Mouse (Mus musculus) retina, postnatal 7 days (tissue): ENCODE data around the gene Pax5.

ENCODE experiments used
- DNase-seq: peaks from one replicate; pipeline ENCODE4 v3.0.0-alpha.2; 2012; ENCODE audit warnings: low read depth, low spot score

The Pax5 gene

DNA sequence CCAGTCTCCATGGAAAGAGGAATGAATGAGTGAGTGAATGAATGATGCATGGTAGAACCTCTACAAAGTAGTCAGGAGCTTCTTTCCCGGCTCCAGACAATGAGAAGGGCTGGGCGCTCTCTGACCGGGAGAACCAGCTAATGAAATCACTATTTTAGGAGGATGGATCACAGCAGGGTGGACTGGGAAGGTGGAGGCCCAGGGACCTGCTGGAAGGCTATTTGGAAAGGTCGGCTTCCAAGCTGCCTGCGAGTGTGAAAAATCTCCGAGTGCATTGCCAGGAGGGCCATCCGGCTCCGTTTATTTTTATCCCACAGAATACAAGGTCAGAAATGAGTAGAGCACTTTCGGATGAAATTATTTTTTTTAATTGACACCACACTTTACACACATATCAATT is 112.3 kb downstream of the Pax5 start:
- DNase-seq, result no peak

DNA sequence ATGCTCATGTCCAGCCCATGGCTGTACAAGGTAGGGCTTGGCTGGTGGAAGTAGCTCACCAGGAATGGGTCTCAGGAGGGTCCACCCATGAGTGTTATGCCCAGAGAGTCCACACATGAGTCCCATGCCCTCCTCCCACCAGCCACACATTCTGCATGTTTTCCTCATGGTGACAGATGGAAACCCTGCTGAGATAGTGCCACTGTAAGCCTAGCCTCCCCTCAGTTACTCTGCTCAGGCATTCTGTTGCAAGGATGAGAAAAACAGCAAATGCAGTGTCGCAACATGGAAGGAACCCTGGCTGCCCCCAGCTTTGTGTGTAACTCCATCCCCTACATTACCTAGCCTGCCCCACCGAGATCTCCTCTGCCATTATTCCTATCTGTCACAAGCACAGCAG is 117.2 kb downstream of the Pax5 start:
- DNase-seq, result no peak

DNA sequence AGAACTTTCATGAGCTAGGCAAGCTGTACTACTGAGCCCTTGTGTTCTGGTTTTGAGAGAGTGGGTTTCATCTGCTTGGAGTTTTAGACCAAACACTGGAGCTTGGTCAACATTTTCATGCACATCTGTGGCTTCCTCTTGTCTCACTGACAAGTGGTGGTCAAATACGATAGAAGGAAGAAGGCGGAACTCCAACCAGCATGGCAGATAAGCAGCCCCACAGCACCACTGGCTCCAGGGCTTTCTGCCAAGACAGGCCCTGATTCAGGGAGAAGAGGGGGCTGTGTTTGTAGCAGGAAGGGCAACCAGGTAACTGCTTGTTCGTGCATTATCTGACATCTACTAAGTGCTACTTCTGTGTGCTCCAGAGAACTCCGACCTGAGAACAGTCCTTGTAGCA is 127.6 kb downstream of the Pax5 start:
- DNase-seq, result no peak

DNA sequence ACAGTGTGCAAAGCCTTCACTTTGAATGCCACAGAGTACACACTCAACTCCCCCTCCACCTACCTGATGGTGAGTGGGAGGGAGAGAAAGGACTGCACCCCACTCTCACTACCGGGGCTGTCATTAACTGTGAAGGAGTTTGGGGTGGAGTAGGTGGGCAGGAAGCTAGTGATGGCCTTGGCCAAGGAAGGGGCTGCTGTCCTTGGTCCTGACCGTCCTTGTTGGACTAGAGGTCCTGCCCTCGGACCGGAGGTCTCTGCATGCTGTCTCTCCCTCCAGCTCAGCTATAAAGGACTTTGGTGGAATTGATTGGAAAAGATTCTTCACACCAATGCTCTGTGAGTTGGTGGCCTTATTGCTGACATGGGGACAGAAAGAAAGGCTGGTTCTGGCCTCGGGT is 131.7 kb downstream of the Pax5 start:
- no peak for DNase-seq

DNA sequence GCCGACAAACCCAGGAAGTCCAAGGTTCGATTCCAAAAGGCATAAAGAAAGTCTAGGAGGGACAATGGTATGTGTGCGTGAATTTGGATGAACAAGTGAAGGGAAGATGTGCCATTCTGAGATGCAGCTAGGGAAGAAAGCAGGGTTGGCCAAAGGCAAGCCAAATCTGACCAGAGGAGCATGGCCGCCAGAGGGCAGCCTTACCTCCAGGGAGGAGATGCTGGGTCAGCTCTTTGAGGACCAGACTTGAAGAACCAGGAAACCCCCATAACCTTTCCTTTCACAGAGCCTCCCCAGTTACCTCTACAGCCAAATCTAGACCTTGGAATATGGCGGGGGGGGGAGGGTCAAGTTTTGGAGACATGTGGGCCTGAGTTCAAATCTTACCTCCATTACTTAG is 133.0 kb downstream of the Pax5 start:
- peak; percentile 30 for DNase-seq

DNA sequence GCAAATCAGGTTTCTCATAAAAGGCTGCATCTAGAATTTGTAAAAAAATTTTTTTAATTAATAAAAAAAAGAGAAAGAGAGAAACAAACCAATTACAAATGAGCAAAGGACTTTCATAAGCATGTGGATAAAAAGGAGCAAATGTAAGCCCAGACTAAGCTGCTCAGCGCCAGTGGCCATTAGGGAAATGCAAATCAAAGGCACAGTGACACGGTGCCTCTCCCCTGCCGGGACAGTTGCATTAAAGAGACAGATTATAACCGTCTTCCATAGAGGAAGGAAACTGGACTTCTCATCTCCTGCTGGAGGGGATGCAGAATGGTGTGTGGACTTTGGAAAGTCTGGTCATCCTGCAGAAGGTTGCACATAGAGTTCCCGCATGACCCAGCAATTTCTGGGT is 133.5 kb downstream of the Pax5 start:
- DNase-seq, result peak; percentile 36

DNA sequence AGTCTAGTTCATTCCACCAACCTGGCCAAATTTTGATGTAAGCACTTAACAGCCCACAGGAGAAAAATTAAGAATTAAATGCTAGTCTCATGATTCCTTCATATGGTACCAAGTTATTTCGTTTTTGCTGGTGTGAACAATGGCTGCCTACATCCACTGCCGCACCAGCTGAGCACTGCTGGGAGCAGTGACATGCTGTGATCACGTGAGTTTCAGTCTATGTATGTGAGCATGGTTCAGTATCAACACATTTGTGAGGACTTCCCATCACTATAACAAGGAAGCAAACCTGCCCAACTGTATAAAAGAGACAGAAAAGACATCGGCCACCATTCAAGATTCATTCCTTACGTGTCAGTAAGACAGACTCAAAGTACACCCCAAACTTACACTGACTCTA is 137.3 kb downstream of the Pax5 start:
- DNase-seq, result no peak

DNA sequence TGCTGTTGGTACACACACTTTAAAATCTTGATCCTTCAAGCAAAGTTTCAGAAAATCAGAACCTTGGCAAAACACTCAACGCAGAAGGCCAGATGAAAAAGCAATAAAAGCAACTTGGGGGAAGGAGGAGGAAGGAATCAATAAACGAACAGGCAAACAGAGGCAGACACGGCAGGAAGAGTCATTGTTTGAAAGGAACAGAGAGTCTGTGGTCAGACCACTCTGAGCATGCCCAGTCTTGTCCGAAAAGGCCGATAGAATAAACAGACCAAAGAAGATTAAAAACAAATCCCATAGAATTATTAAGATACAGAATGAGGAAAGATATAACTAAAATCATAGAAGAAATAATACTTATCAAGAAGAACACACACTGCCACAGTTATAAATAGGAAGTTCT is 137.9 kb downstream of the Pax5 start:
- DNase-seq, result no peak

DNA sequence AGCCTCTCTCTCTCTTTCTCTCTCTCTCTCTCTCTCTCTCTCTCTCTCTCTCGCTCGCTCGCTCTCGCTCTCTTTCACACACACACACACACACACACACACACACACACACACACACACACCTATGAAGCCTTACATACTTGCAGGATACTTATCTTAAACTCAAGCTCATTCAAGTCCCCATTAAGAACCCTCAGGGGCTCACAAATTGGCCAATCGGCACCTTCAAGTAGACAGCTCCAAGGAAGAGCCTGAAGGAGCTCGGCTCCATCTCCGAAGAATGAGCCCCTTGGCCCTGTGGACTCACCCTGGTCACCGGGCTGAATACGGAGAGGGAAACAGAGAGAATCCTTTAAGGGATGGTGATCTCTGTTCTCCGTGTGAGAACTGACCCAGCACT is 141.1 kb downstream of the Pax5 start:
- DNase-seq, result no peak

DNA sequence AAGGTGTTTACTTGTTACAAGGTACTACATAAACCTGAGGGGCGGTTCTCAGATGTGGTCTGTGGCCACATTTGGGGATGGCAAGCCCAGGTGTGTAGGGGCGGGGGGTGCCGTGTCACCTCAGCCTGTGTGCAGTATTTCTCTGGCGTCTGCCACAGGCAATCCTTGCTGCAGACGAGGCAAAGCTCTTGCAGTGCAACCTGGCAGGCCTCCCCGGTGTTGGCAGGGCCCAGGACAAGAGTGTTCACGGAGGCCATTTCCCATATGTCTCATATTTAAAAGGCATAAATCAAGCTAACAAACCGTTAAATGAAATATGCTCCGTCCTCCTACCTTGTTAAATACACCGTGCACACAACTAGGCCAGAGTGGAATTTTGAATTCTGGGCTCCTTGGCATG is 141.6 kb downstream of the Pax5 start:
- DNase-seq, result no peak

DNA sequence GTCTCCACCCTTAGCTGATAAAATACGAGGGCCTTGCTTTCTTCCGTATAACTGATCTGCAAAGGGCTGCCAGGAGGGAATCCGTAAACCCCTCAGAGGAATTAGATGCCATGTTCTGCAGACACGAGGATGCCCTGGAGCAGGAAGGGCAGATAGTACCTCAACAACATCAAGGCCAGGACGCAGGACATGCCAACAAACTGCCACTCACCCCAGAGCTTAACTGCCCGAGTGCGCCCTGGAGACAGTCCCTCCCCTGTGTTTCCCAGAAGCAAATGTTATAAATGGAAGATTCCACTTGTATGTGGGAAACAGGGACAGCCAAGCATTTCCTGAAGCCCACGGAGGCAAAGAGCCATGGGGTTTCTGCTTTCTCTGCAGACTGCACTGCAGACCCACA is 143.9 kb downstream of the Pax5 start:
- no peak for DNase-seq

DNA sequence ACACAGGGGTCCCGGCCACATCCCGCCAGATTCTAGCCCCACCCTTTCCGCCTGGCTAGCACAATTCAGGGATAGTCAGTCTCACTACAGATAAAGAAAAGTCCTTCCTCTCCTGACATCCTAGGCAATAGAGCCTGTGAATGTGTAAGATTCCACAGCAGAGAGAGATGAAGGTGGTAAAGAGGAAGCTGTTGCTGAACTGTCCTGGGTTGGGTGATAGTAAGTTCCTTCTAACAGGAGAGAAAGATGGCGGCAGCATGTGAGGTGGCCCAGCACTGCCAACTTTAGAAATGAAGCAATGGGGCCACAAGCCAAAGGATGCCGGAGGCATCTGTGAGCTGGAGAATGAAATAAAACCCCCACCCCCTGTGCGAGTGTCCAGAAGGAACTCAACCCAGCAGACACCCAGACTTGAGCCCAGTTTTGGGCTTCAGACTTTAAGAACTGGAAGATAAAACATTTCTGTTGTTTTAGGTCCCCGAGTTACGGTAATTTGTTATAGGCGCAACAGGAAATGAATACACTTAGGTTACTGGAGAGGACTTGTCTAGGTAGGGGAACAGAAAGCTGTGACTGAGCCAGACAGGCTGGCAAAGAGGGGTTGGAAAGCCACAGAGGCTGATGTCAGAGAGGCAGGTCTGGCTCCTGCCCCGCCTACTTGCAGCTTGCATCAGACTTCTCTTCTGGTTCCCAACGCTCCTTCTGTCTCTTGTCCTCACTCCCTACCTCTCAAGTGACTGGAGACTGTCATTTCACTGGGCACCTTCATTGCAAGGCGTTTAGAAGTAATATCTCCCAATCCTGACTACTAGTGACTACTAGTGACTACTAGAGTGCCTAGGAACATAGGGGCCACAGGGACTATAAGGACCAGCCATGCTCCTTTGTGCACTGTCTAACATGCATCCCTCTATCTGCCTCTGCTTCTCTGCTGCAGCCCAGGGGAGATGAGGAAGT is 144.9 kb downstream of the Pax5 start:
- DNase-seq, result no peak

DNA sequence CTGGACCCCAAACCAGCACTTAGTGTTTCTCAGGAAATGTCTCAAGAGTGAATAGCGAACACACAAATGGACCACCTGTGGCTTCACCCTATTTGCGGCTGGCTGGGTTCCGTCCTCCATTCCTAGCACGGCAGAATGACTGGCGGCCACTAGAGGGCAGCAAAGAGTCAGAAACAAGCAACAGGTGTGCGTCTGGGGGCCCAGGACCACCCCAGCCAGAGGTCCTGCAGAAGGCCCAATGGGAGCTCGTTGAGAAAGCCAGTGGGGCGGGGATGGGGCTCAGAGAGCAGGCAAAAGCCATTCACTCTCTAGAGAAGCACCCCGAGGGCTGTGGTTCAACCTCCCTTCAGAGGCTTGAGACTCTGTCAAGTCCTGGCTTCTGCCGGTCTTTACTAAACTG is 145.7 kb downstream of the Pax5 start:
- DNase-seq, result peak; percentile 63

DNA sequence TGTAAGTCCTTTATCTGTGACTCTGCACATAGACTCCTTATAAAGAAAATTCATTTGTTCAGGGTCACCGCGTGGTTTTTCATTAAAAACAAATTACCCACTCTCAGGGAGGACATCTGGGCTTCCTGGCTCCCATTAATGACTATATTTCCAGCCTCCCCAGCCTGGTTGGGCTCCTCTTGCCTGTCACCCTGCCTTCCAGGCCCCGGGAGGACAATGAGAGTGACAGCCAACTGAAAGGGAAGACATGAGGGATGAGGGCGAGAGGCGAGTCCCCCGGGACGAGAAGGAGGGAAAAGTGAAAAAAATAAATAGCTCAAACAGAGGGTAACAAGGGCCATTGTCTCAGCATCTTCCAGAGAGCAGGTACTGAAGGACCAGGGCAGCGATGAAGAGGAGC is 149.3 kb downstream of the Pax5 start:
- DNase-seq, result no peak

DNA sequence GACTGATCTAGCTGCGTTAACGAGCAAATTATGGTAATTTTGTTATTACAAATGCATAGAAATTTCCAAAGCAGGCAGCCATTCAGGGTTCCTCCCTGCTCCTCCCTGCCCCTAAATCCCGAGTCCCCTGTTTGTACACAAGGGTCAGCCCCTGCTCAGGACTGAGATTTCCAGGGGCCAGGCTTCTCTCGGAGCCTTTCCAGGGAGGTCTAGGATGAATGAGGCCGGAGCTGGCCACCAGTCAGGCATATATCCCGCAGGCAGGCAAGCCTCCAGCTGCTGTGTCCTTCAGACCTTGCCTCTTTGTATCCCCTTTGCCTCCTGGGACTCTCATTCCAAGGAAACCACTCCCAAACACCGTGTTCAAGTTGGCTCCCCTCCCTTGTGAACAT is 151.7 kb downstream of the Pax5 start:
- no peak for DNase-seq

DNA sequence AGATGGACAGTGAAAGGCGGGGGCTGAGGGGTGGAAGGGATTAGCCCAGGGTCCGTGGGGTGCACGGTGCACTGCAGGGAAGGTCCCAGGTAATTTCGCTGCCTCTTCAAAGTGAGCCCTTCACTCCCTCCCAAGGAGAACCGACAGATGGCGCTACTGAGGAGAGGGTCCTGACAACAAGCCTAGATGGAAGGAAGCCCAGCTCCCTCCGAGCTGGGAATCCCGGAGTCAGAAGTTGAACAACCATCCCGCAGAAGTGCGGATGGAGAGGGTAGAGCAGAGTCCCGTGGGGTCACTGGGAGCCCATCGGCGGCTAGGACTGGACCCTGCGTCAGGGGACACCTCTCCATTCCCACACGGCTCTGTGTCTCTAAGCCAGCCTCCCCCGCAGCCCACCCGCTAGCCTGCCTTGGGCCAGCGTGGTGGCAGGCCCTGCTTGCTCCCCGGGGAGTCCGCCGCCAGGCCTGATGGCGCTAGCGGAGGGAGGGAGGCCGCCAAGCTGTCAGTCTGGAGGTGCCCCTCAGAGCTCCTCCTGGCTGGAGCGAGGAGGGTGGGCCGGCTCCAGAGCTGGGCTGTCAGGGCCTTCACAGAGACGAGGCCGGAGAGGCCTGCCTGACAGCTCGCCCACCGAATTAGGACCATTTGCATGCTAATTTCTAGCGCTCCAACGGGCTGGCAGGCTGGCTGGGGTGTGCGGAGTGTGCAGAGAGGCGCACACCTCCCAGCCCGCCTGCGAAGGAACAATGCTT is 152.3 kb downstream of the Pax5 start:
- peak; percentile 73 for DNase-seq

DNA sequence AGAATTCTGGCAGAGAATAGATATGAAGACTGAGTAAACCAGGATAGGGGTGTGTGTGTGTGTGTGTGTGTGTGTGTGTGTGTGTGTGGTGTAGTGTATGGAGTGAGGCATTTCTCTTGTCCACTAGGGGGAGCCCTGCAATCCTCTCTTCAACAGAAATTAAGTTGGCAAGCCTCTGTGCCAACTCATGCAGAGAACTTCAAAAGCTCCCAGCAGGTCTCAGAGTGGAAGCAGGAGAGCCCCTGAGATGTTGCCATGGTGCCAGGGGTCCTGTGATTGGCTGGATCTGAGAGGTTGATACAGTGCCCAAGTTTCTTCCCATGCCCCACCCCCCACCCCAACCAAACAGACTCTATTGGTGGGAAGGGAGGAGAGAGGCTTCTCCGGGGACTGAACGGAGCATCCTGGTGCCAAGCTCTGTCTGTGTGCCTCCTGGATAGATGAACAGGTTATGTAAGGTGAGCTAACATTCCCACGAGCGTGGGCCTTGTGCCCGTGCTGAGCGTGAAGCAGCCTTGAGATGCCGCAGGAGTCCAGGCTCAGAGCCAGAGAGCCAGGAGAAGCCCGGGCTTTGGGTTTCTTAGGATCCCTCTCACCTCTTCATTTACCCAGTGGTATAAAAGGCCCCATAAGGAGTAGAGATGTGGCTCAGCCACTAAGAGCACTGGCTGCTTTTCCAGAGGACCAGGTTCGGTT is 153.6 kb downstream of the Pax5 start:
- no peak for DNase-seq

DNA sequence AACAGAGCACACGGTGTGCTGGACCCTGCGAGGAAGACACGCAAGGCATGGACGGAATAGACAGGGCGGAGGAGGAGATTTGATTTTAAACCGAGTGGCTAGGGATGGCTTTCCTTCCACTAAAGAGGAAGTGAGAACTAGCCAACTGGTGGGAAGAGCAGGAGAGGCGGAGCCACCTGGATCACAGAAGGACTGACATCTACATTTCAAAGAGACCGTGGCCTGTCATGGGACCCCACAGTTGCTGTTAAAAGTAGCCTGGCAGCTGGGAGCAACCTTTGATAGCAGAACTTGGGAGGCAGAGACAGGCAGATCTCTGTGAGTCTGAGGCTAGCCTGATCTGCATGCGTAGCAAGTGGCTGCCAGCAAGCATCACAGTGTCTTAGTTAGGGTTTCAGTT is 154.7 kb downstream of the Pax5 start:
- no peak for DNase-seq

DNA sequence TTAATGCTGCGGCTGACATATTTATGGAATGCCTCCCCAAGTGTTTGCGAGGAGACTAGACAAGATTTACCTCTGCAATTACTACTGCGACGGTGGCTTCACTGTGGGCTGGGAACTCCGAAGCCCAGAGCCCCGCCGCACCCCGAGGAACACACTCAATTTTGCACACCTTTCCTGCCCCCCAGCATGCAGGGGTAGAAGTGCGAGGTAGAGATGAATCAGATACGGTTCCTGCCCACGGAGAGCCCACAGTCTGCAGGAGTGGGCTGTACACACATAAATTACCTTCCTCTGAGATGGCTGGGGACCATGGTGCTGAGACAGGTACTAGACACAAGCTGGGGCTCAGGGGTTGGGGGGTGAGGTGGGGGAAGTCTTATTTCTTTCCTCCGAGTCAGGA is 158.8 kb downstream of the Pax5 start:
- DNase-seq, result no peak

DNA sequence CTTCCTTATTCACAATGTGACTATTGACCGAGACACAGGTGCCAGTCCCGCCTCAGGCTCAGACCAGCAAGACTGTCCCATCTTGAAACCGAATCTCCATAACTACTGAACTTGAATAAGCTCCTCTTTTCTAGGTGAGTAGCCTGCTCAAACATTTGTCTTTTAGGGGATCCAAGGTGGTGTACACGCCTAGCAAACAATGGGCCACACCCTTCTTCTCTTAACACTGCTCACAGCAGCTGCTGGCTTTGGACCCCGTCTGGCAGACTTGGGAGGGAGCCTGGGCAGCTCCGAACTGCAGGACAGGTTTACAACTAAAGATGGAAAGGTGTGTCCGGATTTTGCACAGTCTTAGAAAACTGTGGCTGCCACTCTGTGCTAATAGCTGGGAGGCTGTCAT is 161.3 kb downstream of the Pax5 start:
- DNase-seq, result no peak

DNA sequence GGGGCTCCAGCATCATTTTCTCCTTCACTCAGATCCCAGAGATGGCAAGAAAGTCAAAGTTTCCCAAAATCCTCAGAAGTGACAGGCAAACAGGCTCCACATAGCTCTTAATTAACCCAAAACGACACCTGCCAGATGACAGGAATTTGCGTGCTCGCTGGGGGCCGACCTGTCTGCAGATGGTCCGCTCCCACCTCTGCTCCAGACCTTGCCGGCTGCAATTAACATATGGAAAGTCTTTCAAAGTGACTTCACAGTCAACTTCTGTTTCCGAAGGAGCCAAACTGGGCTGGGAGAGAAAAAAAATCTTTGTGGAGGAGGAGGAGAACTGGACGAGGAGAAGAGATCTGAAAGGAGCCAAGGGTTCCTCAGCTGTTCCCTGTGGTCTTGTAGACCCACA is 164.6 kb downstream of the Pax5 start:
- DNase-seq, result no peak

DNA sequence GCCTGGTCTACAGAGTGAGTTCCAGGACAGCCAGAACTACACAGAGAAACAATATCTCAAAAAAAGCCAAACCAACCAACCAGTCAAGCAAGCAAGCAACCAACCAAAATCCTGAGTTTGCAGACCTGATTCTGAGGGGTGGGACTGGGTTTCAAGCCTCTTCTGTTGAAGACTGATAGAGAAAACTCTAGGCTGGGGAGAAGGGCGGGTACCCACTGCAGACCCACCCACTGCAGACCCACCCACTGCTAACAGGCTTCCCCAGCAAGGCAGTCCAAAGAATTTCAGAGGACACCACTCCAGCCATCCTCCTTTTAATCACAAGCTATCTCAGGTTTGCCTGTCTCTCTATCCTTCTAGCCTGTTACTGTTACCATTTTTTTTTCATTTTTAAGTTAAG is 165.8 kb downstream of the Pax5 start:
- DNase-seq, result no peak
